Mouse (Mus musculus) gonadal fat pad, adult 2 months (tissue): ENCODE measurements around the gene Olfr522. TPM values are rescaled to one million over a fixed set of nuclear protein-coding genes. Genes with fewer than 3 reads are reported as not detected.

ENCODE experiments used
- DNase-seq: peaks from one replicate; pipeline ENCODE4 v3.0.0-alpha.2; 2012; ENCODE audit warnings: low read depth
- polyA plus RNA-seq: library from polyadenylated mRNA; depleted of rRNA; stranded (reverse); fragments of >200 nt; gene quantifications from 2 replicates; pipeline ENCODE4 v1.2.3, GENCODE M21; 2012; rRNA removed

Olfr522 gene
- not detected in 2 replicates for polyA plus RNA-seq

GRCm38 (mm10) chr7:140164664-140165063 is at the start of gene Olfr522:
TSS of gene Olfr522 (minus strand) at chr7:140164764.
- no peak for DNase-seq

GRCm38 (mm10) chr7:140213841-140214240 is 49.3 kb upstream of the Olfr522 start:
- DNase-seq, result no peak

- no peak for DNase-seq
Observed at GRCm38 (mm10) chr7:140208677-140209076, 44.1 kb upstream of the Olfr522 start.

- DNase-seq, result no peak
Observed at GRCm38 (mm10) chr7:140208153-140208552, 43.6 kb upstream of the Olfr522 start.

GRCm38 (mm10) chr7:140206904-140207303 is 42.3 kb upstream of the Olfr522 start:
- DNase-seq, result no peak

GRCm38 (mm10) chr7:140205864-140206263 is 41.3 kb upstream of the Olfr522 start, which contains the start of gene Olfr524:
TSS of gene Olfr524 (minus strand) at chr7:140205964.
- no peak for DNase-seq

GRCm38 (mm10) chr7:140201090-140201489 is 36.5 kb upstream of the Olfr522 start:
- no peak for DNase-seq

GRCm38 (mm10) chr7:140196002-140196401 is 31.4 kb upstream of the Olfr522 start:
- DNase-seq, result no peak

GRCm38 (mm10) chr7:140194031-140194430 is 29.5 kb upstream of the Olfr522 start:
- no peak for DNase-seq

- no peak for DNase-seq
Observed at GRCm38 (mm10) chr7:140192851-140193250, 28.3 kb upstream of the Olfr522 start.

- no peak for DNase-seq
Observed at GRCm38 (mm10) chr7:140192445-140192844, 27.9 kb upstream of the Olfr522 start.

GRCm38 (mm10) chr7:140190435-140190834 is 25.9 kb upstream of the Olfr522 start:
- DNase-seq, result no peak

- no peak for DNase-seq
Observed at GRCm38 (mm10) chr7:140188391-140189328, 24.1 kb upstream of the Olfr522 start.

GRCm38 (mm10) chr7:140187721-140188390 is 23.3 kb upstream of the Olfr522 start:
- no peak for DNase-seq

- DNase-seq, result peak; percentile 10
Observed at GRCm38 (mm10) chr7:140186646-140187620, 22.4 kb upstream of the Olfr522 start.

GRCm38 (mm10) chr7:140184206-140184605 is 19.6 kb upstream of the Olfr522 start:
- DNase-seq, result no peak

GRCm38 (mm10) chr7:140180692-140181091 is 16.1 kb upstream of the Olfr522 start:
- DNase-seq, result no peak

GRCm38 (mm10) chr7:140179176-140179575 is 14.6 kb upstream of the Olfr522 start:
- no peak for DNase-seq

- DNase-seq, result no peak
Observed at GRCm38 (mm10) chr7:140172936-140173335, 8.4 kb upstream of the Olfr522 start, which contains the start of gene Olfr523. TSS of gene Olfr523 (plus strand) at chr7:140173217.

- no peak for DNase-seq
Observed at GRCm38 (mm10) chr7:140170863-140171262, 6.3 kb upstream of the Olfr522 start.

GRCm38 (mm10) chr7:140169386-140169785 is 4.8 kb upstream of the Olfr522 start:
- no peak for DNase-seq
